Mouse (Mus musculus) stomach, postnatal 0 days (tissue): ENCODE measurements at regions not wholly inside any gene's neighbourhood (a gene's known extent, or its start where the extent isn't known, plus 50 kb on each side); places are given as distances from the start of the nearest gene placed in this dataset.

Source experiments
- CTCF ChIP-seq: IDR thresholded peaks from 2 replicates; pipeline ENCODE4 v1.5.1; 2016; ENCODE audit warnings: antibody characterized with exemption, low read depth, mild to moderate bottlenecking, moderate library complexity
- EP300 ChIP-seq: optimal IDR thresholded peaks from 2 replicates; pipeline ENCODE3; 2016; ENCODE audit warnings: antibody characterized with exemption

DNA sequence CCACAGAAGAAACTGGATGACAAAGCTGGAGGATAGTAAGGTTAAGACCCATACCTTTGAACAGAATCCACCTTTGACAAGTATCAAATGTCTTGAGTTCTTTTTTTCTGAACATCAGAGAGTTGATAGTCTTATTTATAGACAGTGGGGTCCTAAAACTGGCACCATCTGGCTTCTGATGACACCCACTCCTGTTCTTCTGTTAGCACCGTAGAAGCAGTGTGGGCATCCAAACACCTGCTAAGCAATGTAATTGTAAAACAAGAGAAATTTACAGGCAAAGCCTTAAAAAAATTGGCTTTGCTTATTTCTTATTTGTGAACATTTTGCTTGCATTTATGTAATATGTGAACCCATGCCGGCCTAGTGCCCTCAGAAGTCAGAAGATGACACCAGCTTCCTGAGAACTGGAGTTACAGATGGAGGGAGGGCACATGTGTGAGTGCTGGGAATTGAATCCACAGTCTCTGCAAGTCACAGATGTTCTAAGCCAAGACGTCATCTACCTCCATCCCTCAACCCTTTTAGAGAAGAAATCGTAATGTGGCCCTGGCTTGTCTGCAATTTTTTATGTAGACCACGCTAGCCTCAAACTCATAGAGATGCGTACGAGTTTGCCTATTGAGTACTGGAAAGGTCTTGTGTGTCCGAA lies 85.0 kb upstream of the Megf9 start:
- no peak for TF ChIP-seq CTCF
- no peak for TF ChIP-seq EP300
